Mouse (Mus musculus): Measurements from ENCODE around the gene Vps54. TPM values are rescaled to one million over a fixed set of nuclear protein-coding genes. Genes with fewer than 3 reads are reported as not detected.

The Vps54 gene
- total and polyA plus RNA-seq, 3 experiments, result 20.4 to 37.5 (median 22.9) TPM

DNA sequence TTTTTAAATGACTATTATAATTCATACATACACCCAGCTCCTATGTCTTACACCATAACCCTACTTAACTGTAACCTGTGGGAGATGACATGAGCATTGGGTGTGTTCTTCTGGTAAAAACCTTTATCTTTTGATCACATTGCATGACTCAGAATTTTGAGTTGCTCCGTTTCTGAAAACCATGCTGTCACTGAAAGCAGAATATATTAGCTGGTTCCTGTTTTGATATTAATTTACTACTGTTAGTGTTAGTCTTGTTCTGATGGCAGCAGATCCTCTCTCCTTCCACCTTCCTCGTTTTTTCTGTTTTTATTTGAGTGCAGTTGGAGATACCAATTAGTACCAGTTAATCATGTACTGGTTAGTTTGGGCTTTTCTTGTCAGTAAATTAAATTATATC is 18.3 kb upstream of the Vps54 start (continued):
- TF ChIP-seq SIN3A (IDR thresholded peaks at IDR 0.05; ENCODE audit: low read length) (no peak), MAFK (IDR thresholded peaks at IDR 0.05; ENCODE audit: insufficient replicate concordance, low read length) (no peak), UBTF (IDR thresholded peaks at IDR 0.05; ENCODE audit: low read depth, low read length) (no peak), USF1 (IDR thresholded peaks at IDR 0.05; ENCODE audit: low read depth, low read length) (no peak), IRF4 (IDR thresholded peaks at IDR 0.05; ENCODE audit: low read depth, low read length) (peak; percentile 71; the same call in 1 of the 2 replicates)

DNA sequence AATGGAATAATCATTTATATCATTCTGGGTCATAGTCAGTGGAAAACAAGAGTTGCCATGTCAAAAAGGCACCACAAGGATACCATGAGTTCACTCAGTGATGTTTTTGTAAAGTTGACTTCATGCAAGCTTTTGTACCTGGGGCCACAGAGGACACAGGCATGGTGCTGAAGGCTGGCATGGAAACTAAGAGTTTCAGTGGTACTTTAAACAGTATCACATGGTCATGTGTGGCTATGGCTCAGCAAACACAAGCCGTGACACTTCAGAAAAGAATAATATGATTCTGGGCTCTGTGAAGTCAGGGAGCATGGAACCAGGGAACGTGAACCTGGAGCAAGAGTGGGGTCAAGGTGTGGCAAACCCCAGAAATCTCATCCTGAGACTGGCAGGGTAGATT is 17.7 kb upstream of the Vps54 start:
- dilution Hi-C loops (cut with MboI; ENCODE audit: extremely low pct_ligation_motif_present, extremely low pct_unique_long_range_greater_than_20kb, low sequenced_read_pairs) (no loop called here), in situ Hi-C loops (cut with MboI; ENCODE audit: low pct_ligation_motif_present, low pct_unique_long_range_greater_than_20kb, low sequenced_read_pairs) (no loop called here)
- Histone ChIP-seq H3K9ac (ENCODE audit: insufficient read depth, low read depth) (0 out of 2 replicates have a peak overlapping the region, but pooled peaks have one; percentile 21), H3K79me2 (replicated peaks; ENCODE audit: control insufficient read depth, extremely low read depth, insufficient read depth, poor library complexity, severe bottlenecking) (no peaks in the 10 kb centered on the region), H3K9me3 (replicated peaks; ENCODE audit: low read length) (no peaks in the 10 kb centered on the region), H3K4me1 (ENCODE audit: control insufficient read depth in 1 of 2, insufficient read depth in 2 of 2) (peaks cover 39 to 50% of the 10 kb centered on the region in 2 experiments), H3K4me2 (ENCODE audit: insufficient read depth, low read depth, poor library complexity, severe bottlenecking) (peak overlapping the region; percentile 10; the same call in 1 of the 2 replicates), H3K27me3 (replicated peaks) (no peaks in the 10 kb centered on the region), H3K36me3 (replicated peaks in 1 of 2; ENCODE audit: control insufficient read depth in 1 of 2, insufficient read depth in 1 of 2, low read length in 1 of 2) (no peaks in the 10 kb centered on the region), H3K27ac (ENCODE audit: insufficient read depth, low read depth) (peak overlapping the region; percentile 15), H3K4me3 (replicated peaks in 1 of 3; ENCODE audit: low read depth in 2 of 3, low read length in 2 of 3, poor library complexity in 1 of 3) (no peak overlapping the region)
- DNase-seq (ENCODE audit: extremely low read depth), result peak; percentile 62
- TF ChIP-seq PAX5 (IDR thresholded peaks at IDR 0.05; ENCODE audit: low read length), result no peak
- TF ChIP-seq E2F4 (IDR thresholded peaks at IDR 0.05; ENCODE audit: insufficient replicate concordance, low read depth, low read length), result no peak
- peak; percentile 28; the same call in 1 of the 2 replicates for TF ChIP-seq ELF1 (IDR thresholded peaks at IDR 0.05; ENCODE audit: low read depth, low read length)
- peak; percentile 81 for TF ChIP-seq MAFK (IDR thresholded peaks at IDR 0.05; ENCODE audit: insufficient replicate concordance, low read length)
- TF ChIP-seq MEF2A (IDR thresholded peaks at IDR 0.05; ENCODE audit: borderline replicate concordance, low read depth, low read length), result peak; percentile 82
- TF ChIP-seq USF1 (IDR thresholded peaks at IDR 0.05; ENCODE audit: low read depth, low read length), result peak; percentile 65
- TF ChIP-seq ZKSCAN1 (IDR thresholded peaks at IDR 0.05; ENCODE audit: borderline replicate concordance, low read depth, low read length), result no peak
- peak; percentile 34; the same call in 1 of the 2 replicates for TF ChIP-seq NELFE (IDR thresholded peaks at IDR 0.05; ENCODE audit: low read depth, low read length)
- TF ChIP-seq MAZ (IDR thresholded peaks at IDR 0.05; ENCODE audit: low read depth, low read length), result 0 out of 2 replicates have a peak, but pooled peaks have one; percentile 57
- no peak for TF ChIP-seq CTCF (conservative IDR thresholded peaks at IDR 0.05 in 1 of 2, IDR thresholded peaks at IDR 0.05 in 1 of 2; ENCODE audit: low read depth in 2 of 2, low read length in 2 of 2)
- TF ChIP-seq IRF4 (IDR thresholded peaks at IDR 0.05; ENCODE audit: low read depth, low read length), result peak; percentile 95
- TF ChIP-seq TCF12 (IDR thresholded peaks at IDR 0.05; ENCODE audit: low read depth, low read length), result peak; percentile 87
- TF ChIP-seq MXI1 (IDR thresholded peaks at IDR 0.05; ENCODE audit: low read depth, low read length), result peak; percentile 91
- peak; percentile 72; the same call in 1 of the 2 replicates for TF ChIP-seq CHD1 (IDR thresholded peaks at IDR 0.05; ENCODE audit: low read depth, low read length)
- TF ChIP-seq JUN (IDR thresholded peaks at IDR 0.05; ENCODE audit: insufficient read depth, low read depth, low read length), result peak; percentile 67; the same call in 1 of the 2 replicates
- TF ChIP-seq ETS1 (conservative IDR thresholded peaks at IDR 0.05; ENCODE audit: low read depth, low read length), result peak; percentile 84
- TF ChIP-seq HCFC1 (IDR thresholded peaks at IDR 0.05; ENCODE audit: low read depth, low read length), result peak; percentile 47
- no peak for TF ChIP-seq TBP (conservative IDR thresholded peaks at IDR 0.05; ENCODE audit: low read depth, low read length)
- peak; percentile 43; the same call in 1 of the 2 replicates for TF ChIP-seq ZNF384 (IDR thresholded peaks at IDR 0.05; ENCODE audit: low read depth, low read length)
- peak; percentile 81 for TF ChIP-seq CHD2 (IDR thresholded peaks at IDR 0.05; ENCODE audit: low read length)
- TF ChIP-seq JUND (conservative IDR thresholded peaks at IDR 0.05; ENCODE audit: low read depth, low read length), result peak; percentile 66
- no peak for TF ChIP-seq POLR2AphosphoS2 (IDR thresholded peaks at IDR 0.05; ENCODE audit: low read depth, low read length)
- peak; percentile 93 for TF ChIP-seq MYC (IDR thresholded peaks at IDR 0.05; ENCODE audit: low read depth, low read length)
- TF ChIP-seq ZC3H11A (IDR thresholded peaks at IDR 0.05; ENCODE audit: low read depth, low read length), result no peak
- TF ChIP-seq RAD21 (IDR thresholded peaks at IDR 0.05; ENCODE audit: low read depth, low read length), result peak; percentile 11
- TF ChIP-seq MAX (IDR thresholded peaks at IDR 0.05; ENCODE audit: low read length), result peak; percentile 96
- TF ChIP-seq EP300 (IDR thresholded peaks at IDR 0.05; ENCODE audit: low read length), result peak; percentile 94
- peak; percentile 59; the same call in 1 of the 2 replicates for TF ChIP-seq USF2 (conservative IDR thresholded peaks at IDR 0.05; ENCODE audit: low read depth, low read length)
- TF ChIP-seq GABPA (IDR thresholded peaks at IDR 0.05; ENCODE audit: insufficient replicate concordance, low read depth, low read length), result no peak
- TF ChIP-seq ZMIZ1 (IDR thresholded peaks at IDR 0.05; ENCODE audit: low read depth, low read length), result peak; percentile 59; the same call in 1 of the 2 replicates
- TF ChIP-seq NRF1 (IDR thresholded peaks at IDR 0.05; ENCODE audit: low read depth, low read length), result 0 out of 2 replicates have a peak, but pooled peaks have one; percentile 31
- peak; percentile 95 for TF ChIP-seq SIN3A (IDR thresholded peaks at IDR 0.05; ENCODE audit: low read length)
- TF ChIP-seq BHLHE40 (IDR thresholded peaks at IDR 0.05; ENCODE audit: low read depth, low read length), result peak; percentile 83
- no peak for TF ChIP-seq UBTF (IDR thresholded peaks at IDR 0.05; ENCODE audit: low read depth, low read length)
- TF ChIP-seq SMC3 (IDR thresholded peaks at IDR 0.05; ENCODE audit: low read depth, low read length), result peak; percentile 26
- peak; percentile 82; the same call in 1 of the 2 replicates for TF ChIP-seq RCOR1 (conservative IDR thresholded peaks at IDR 0.05; ENCODE audit: low read depth, low read length)
